Mouse (Mus musculus): ENCODE measurements around the gene Rln3. TPM values are rescaled to one million over a fixed set of nuclear protein-coding genes. Genes with fewer than 3 reads are reported as not detected.

The Rln3 gene
- polyA plus RNA-seq, 1 experiment from 2014 or later: not detected

DNA sequence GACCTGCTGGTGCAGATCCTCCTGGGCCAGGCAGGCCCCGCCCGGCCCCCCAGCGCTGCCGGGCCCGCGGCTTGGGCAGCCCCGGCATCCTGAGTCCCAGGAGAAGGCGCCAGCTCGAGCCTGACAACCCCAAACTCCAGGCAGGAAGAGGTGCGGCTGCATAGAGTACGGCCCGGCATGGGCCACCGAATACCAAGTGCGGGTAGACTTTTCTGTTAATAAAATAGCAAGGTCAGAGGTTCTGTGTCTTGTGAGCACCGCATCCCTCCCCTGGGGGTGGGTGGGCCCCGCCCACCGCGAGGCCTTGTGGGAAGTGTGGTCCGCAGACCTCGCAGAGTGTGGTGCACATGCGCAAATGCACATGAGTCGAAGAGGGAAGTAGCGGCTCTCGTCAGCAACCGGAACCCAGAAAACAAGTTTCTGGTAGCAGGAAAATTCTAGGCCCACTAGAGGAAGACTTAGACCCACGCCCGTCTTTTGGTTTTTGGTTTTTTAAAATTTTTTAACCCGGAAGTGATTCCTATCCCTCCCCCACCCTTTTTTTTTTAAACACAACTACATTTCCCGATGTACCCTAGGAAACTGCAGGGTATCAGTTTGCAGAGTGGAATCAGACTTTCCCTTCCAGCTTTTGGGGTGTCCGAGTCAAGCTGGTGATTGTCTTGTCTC, 40.1 kb downstream of the Rln3 start:
- Histone ChIP-seq H3K36me3 (ENCODE audit: control insufficient read depth, insufficient read depth) (peaks cover 6% of the 10 kb centered on the region; the same call in 1 of the 2 replicates), H3K27ac (ENCODE audit: low read depth, low read length) (peak overlapping the region; percentile 51), H3K27me3 (replicated peaks; ENCODE audit: control insufficient read depth, insufficient read depth, low read length) (no peaks in the 10 kb centered on the region), H3K9ac (ENCODE audit: low read depth, low read length) (peak overlapping the region; percentile 55), H3K4me2 (replicated peaks; ENCODE audit: low read depth) (peak overlapping the region; percentile 93), H3K4me3 (ENCODE audit: low read depth, low read length) (peak overlapping the region; percentile 54), H3K4me1 (replicated peaks; ENCODE audit: control insufficient read depth, insufficient read depth, low read length) (0 out of 2 replicates have a peak, but pooled peaks cover 4% of the 10 kb centered on the region), H3K9me3 (ENCODE audit: control insufficient read depth) (no peaks in the 10 kb centered on the region)
- ATAC-seq: peak; percentile 80
- no peak for TF ChIP-seq CTCF (IDR thresholded peaks at IDR 0.05; ENCODE audit: low read depth)
- under 1% methylated on average over 30 of the region's 30 CpGs for WGBS

DNA sequence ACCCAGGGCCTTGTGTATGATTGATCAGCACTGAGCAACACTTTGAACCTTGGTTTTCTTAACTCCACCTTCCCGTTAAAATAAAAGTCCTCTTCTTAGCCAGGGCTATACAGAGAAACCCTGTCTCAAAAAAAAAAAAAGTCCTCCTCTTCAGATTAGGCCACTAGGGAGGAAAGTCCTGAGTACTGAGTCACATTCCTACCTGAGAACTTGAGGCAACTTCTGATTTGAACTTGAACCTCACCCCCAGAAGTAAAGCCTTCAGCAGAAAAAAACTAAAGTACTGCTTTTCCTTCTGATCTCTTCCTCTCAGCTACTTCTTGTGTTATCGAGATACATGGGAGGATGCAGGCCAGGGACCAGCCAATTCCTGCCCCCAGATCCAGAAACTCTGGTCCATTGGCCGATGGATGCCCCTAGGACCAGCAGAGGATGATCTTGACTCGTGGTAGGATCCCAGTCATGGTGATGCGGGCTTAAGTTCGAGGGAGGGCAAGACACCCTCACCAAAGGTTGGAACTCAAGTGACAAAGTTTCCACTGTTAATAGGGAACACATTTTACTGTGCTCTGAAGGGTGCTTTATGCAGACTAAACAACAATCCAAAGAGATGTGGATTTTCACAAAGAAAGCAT, 41.1 kb downstream of the Rln3 start:
- no peak for TF ChIP-seq CTCF (IDR thresholded peaks at IDR 0.05; ENCODE audit: low read depth)
- Histone ChIP-seq H3K36me3 (ENCODE audit: control insufficient read depth, insufficient read depth) (peaks cover 6% of the 10 kb centered on the region; the same call in 1 of the 2 replicates), H3K27me3 (replicated peaks; ENCODE audit: control insufficient read depth, insufficient read depth, low read length) (no peaks in the 10 kb centered on the region), H3K4me1 (replicated peaks; ENCODE audit: control insufficient read depth, insufficient read depth, low read length) (peaks cover 4% of the 10 kb centered on the region; the same call in 1 of the 2 replicates), H3K9ac (ENCODE audit: low read depth, low read length) (peak overlapping the region; percentile 55; the same call in 1 of the 2 replicates), H3K4me2 (replicated peaks; ENCODE audit: low read depth) (peak overlapping the region; percentile 93), H3K4me3 (ENCODE audit: low read depth, low read length) (peak overlapping the region; percentile 54), H3K27ac (ENCODE audit: low read depth, low read length) (peak overlapping the region; percentile 51; the same call in 1 of the 2 replicates), H3K9me3 (ENCODE audit: control insufficient read depth) (no peaks in the 10 kb centered on the region)
- 70% methylated on average over 6 of the region's 6 CpGs for WGBS
- 0 out of 2 replicates have a peak, but pooled peaks have one; percentile 15 for ATAC-seq

DNA sequence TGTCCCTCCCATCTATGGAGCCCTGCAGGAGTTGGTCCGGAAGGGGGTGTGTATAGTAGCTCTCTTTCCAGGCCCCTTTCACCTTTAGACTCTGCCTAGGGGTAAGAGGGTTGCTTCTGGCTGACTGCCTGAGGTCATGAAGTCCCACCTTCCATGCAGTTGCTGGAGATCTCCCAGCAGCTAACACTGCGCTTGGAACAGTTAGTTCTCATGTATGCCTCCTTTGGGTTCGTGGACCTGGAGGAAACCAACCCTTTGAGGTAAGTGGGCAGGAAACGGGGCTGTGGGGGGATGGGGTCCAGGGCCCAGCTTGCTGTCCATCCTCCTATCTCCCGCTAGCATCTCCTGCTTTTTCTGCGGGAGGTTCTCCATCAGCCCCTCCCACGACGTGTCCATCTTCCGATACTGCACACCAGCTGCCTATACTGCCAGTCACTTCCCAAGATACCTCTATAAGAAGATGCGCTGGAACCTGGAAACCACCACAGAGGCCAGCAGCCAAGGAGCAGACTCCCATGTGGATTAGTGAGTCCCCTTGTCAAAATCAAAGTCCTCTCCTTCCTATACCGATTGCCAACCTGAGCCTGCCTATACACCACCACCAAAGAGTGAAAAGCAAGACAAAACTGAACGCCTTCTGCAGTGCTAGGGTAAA, 41.7 kb downstream of the Rln3 start:
- no peak overlapping the region for H3K27ac ChIP-seq (ENCODE audit: low read depth, low read length)
- H3K4me3 ChIP-seq (ENCODE audit: low read depth, low read length): no peak overlapping the region
- H3K27me3 ChIP-seq (replicated peaks; ENCODE audit: control insufficient read depth, insufficient read depth, low read length): no peaks in the 10 kb centered on the region
- peak overlapping the region; percentile 21 for H3K4me2 ChIP-seq (replicated peaks; ENCODE audit: low read depth)
- no peak for ATAC-seq
- H3K4me1 ChIP-seq (replicated peaks; ENCODE audit: control insufficient read depth, insufficient read depth, low read length): peaks cover 4% of the 10 kb centered on the region; the same call in 1 of the 2 replicates
- no peaks in the 10 kb centered on the region for H3K9me3 ChIP-seq (ENCODE audit: control insufficient read depth)
- no peak overlapping the region for H3K9ac ChIP-seq (ENCODE audit: low read depth, low read length)
- WGBS: 73% methylated on average over 12 of the region's 12 CpGs
- TF ChIP-seq CTCF (IDR thresholded peaks at IDR 0.05; ENCODE audit: low read depth): no peak
- H3K36me3 ChIP-seq (ENCODE audit: control insufficient read depth, insufficient read depth): peaks cover 6% of the 10 kb centered on the region; the same call in 1 of the 2 replicates

DNA sequence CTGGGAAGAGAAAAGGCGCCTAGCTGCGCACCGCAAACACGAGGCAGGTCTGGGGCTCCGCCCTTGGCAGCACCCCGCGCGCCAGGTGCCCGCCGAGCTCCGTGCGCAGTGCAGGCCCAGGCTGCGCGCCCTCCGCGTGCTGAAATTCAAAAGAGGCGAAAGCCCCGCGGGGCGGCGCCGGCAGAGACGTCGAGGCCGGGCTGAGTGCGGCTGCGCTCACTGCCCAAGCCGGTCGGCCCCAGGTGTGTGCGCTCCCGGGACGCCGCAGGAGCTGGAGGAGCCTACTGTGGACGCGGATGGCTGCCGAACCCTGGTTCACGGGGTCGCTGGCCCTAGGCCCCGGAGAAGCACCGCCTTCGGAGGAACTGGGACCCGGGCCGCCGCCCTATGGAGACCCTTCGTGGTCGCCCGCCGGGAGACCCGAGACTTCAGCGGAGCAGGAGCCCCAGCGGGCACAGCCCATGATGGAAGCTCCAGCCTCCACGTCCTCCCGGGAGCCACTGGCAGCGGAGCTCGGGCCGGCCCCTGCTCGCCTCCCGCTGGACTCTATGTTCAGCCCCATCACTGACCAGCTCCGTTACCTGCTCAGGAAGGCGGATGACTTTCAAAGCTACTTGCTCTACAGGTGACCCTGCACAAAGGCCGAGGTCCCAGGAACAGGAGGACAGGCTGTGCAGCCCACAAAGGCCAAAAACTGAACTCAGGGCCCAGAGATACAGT, 43.4 kb downstream of the Rln3 start, which contains the start of gene 1700067K01Rik:
Gene 1700067K01Rik (plus strand): TSS at position 222 of the 720 bp plus-strand sequence.
- Histone ChIP-seq H3K9me3 (ENCODE audit: control insufficient read depth) (no peaks in the 10 kb centered on the region), H3K27ac (ENCODE audit: low read depth, low read length) (no peak within 1 kb of the TSS), H3K27me3 (replicated peaks; ENCODE audit: control insufficient read depth, insufficient read depth, low read length) (no peaks in the 10 kb centered on the region), H3K36me3 (ENCODE audit: control insufficient read depth, insufficient read depth) (peaks cover 6% of the 10 kb centered on the region; the same call in 1 of the 2 replicates), H3K4me1 (replicated peaks; ENCODE audit: control insufficient read depth, insufficient read depth, low read length) (peaks cover 4% of the 10 kb centered on the region; the same call in 1 of the 2 replicates), H3K4me3 (ENCODE audit: low read depth, low read length) (no peak within 1 kb of the TSS), H3K4me2 (replicated peaks; ENCODE audit: low read depth) (no peak within 1 kb of the TSS), H3K9ac (ENCODE audit: low read depth, low read length) (no peak within 1 kb of the TSS)
- ATAC-seq: no peak
- TF ChIP-seq CTCF (IDR thresholded peaks at IDR 0.05; ENCODE audit: low read depth): no peak
- 62% methylated on average over 61 of the region's 61 CpGs for WGBS

DNA sequence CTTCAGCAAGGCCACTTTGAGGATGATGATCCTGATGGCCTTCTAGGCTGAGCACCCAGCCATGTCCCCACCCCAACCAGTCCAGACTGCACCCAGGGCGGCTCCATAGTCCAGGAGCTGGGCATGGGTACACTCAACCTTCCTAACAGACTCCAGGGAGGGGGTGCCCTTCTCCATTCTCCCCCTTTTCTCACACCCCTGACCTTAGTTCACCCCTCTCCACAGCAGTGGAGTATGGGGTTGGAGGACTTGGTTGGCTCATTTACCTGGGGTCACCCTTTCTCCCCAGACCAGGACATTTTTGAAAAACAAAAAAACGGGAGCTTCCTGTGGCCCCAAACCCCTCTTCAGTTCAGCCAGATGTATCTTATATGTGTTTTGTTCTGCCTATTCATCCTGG, 45.0 kb downstream of the Rln3 start:
- no peaks in the 10 kb centered on the region for H3K9me3 ChIP-seq (ENCODE audit: control insufficient read depth)
- peaks cover 4% of the 10 kb centered on the region; the same call in 1 of the 2 replicates for H3K4me1 ChIP-seq (replicated peaks; ENCODE audit: control insufficient read depth, insufficient read depth, low read length)
- no peak overlapping the region for H3K4me2 ChIP-seq (replicated peaks; ENCODE audit: low read depth)
- no peak for ATAC-seq
- WGBS: 92% methylated on average over 2 of the region's 2 CpGs
- H3K9ac ChIP-seq (ENCODE audit: low read depth, low read length): no peak overlapping the region
- H3K27me3 ChIP-seq (replicated peaks; ENCODE audit: control insufficient read depth, insufficient read depth, low read length): no peaks in the 10 kb centered on the region
- TF ChIP-seq CTCF (IDR thresholded peaks at IDR 0.05; ENCODE audit: low read depth): no peak
- peaks cover 6% of the 10 kb centered on the region; the same call in 1 of the 2 replicates for H3K36me3 ChIP-seq (ENCODE audit: control insufficient read depth, insufficient read depth)
- no peak overlapping the region for H3K4me3 ChIP-seq (ENCODE audit: low read depth, low read length)
- H3K27ac ChIP-seq (ENCODE audit: low read depth, low read length): no peak overlapping the region

All from intestine, postnatal 0 days (tissue).